Mouse (Mus musculus) ovary, postnatal 14 days (tissue): ENCODE results near the gene Pwp1.
"Not testable (repeated sequence)": the region's sequence is repeated elsewhere in the genome, so short reads cannot be mapped to it uniquely, and the experiment has no call there.

Source experiments
- DNase-seq: peaks from one replicate; pipeline ENCODE4 v3.0.0; 2022; ENCODE audit warnings: low spot score

Gene Pwp1

GRCm38 (mm10) chr10:85829085-85829853, at the start of gene Pwp1:
Gene Pwp1 (plus strand): TSS chr10:85829494.
- DNase-seq = peak; percentile 3

GRCm38 (mm10) chr10:85822143-85822696, 7.1 kb upstream of the Pwp1 start:
- DNase-seq = not testable (repeated sequence)

GRCm38 (mm10) chr10:85823752-85824151, 5.5 kb upstream of the Pwp1 start:
- not testable (repeated sequence) for DNase-seq

- DNase-seq = not testable (repeated sequence)
These were observed 591 bp upstream of the Pwp1 start for GRCm38 (mm10) chr10:85828722-85829084.

- DNase-seq = no peak
These were observed 17.0 kb downstream of the Pwp1 start for GRCm38 (mm10) chr10:85846105-85846862.

GRCm38 (mm10) chr10:85871698-85872478, 42.6 kb downstream of the Pwp1 start:
- peak; percentile 88 for DNase-seq

- no peak for DNase-seq
These were observed 43.1 kb downstream of the Pwp1 start for GRCm38 (mm10) chr10:85872479-85872773.

- no peak for DNase-seq
These were observed 44.7 kb downstream of the Pwp1 start for GRCm38 (mm10) chr10:85873861-85874544.

GRCm38 (mm10) chr10:85875812-85876211, 46.5 kb downstream of the Pwp1 start:
- no peak for DNase-seq

- DNase-seq = no peak
These were observed 50.7 kb downstream of the Pwp1 start for GRCm38 (mm10) chr10:85879886-85880486.

- DNase-seq = peak; percentile 88
These were observed 87.4 kb downstream of the Pwp1 start, which contains the start of gene Prdm4 for GRCm38 (mm10) chr10:85916498-85917309. Gene Prdm4 (minus strand): TSS chr10:85917142.

- DNase-seq = no peak
These were observed 98.6 kb downstream of the Pwp1 start, which contains the start of gene Ascl4 for GRCm38 (mm10) chr10:85927676-85928445. Gene Ascl4 (plus strand): TSS chr10:85927681.

GRCm38 (mm10) chr10:85928499-85929207, 99.4 kb downstream of the Pwp1 start:
- peak; percentile 47 for DNase-seq

- DNase-seq = no peak
These were observed 99.9 kb downstream of the Pwp1 start for GRCm38 (mm10) chr10:85929208-85929591.

- DNase-seq = no peak
These were observed 100.7 kb downstream of the Pwp1 start for GRCm38 (mm10) chr10:85929962-85930361.

- DNase-seq = no peak
These were observed 107.1 kb downstream of the Pwp1 start for GRCm38 (mm10) chr10:85936280-85936965.
